ENCODE assay signal across 20 mouse cellular contexts in the genomic region with DNA sequence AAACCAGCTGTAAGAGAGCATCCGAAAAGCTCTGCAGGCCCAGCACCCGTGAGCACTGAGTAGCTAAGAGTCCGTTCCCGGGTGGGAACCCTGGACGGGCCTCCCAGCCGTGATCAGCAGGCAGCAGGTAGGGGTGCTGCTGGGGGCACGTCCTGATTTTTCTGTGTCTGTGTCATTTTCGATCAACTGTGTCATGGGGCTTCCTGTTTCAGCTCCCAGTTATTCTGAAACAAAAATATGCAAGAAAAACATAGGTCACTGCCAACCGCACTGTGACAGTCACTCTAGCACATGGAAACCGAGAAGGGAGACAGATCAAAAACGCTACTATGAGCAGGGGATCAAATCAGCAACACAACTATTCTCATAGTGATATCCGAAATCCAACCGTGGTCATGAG.
DNase-seq lines count a peak whose midpoint lies in the region; ATAC-seq and TF ChIP-seq lines count a peak whose summit lies in the region.
"Had no signal": no experiment of that assay in that cellular context is flagged by ENCODE, and none has a peak within 500 bp of the region (broad histone marks: within the 10 kb centered on the region; RNA-seq: fewer than 3 reads in every experiment).

No protein-coding gene starts in this region.

- peaks cover 0 to 11% of the 10 kb centered on the region in 2 experiments for H3K36me3 ChIP-seq in CH12.LX (replicated peaks in 1 of 2; ENCODE audit: control insufficient read depth in 1 of 2, insufficient read depth in 1 of 2, low read length in 1 of 2)
- no peaks in the 10 kb centered on the region for H3K36me3 ChIP-seq in forebrain, embryonic 11.5 days (ENCODE audit: control insufficient read depth, insufficient read depth, low read length)
- H3K36me3 ChIP-seq: embryonic facial prominence, embryonic 10.5 days; embryonic facial prominence, embryonic 12.5 days; forebrain, embryonic 12.5 days had no signal

- H3K4me2 ChIP-seq in CH12.LX (ENCODE audit: insufficient read depth, low read depth, poor library complexity, severe bottlenecking), result peak overlapping the region; percentile 37; the same call in 1 of the 2 replicates
- no peak overlapping the region for H3K4me2 ChIP-seq in forebrain, embryonic 11.5 days (ENCODE audit: low read depth, low read length, severe bottlenecking)
- H3K4me2 ChIP-seq: embryonic facial prominence, embryonic 12.5 days; forebrain, embryonic 12.5 days had no signal

- no peaks in the 10 kb centered on the region for H3K79me2 ChIP-seq in CH12.LX (replicated peaks; ENCODE audit: control insufficient read depth, extremely low read depth, insufficient read depth, poor library complexity, severe bottlenecking)

- ATAC-seq in forebrain, embryonic 11.5 days (replicated peaks; ENCODE audit: low FRiP score), result no peak
- ATAC-seq: CD4-positive, CD25-positive, alpha-beta regulatory T cell, adult 4 months; forebrain, embryonic 14.5 days had no signal

- no peak for TF ChIP-seq CTCF in CH12.LX (conservative IDR thresholded peaks at IDR 0.05 in 1 of 2, IDR thresholded peaks at IDR 0.05 in 1 of 2; ENCODE audit: low read depth in 2 of 2, low read length in 2 of 2)

- H3K27me3 ChIP-seq in CH12.LX (replicated peaks), result no peaks in the 10 kb centered on the region
- no peaks in the 10 kb centered on the region for H3K27me3 ChIP-seq in forebrain, embryonic 11.5 days (ENCODE audit: control insufficient read depth, insufficient read depth, low read length)
- H3K27me3 ChIP-seq: embryonic facial prominence, embryonic 12.5 days; forebrain, embryonic 12.5 days had no signal

- H3K27ac ChIP-seq in CH12.LX (ENCODE audit: insufficient read depth, low read depth), result no peak overlapping the region
- no peak overlapping the region for H3K27ac ChIP-seq in forebrain, embryonic 11.5 days (ENCODE audit: low read depth, low read length)
- H3K27ac ChIP-seq: embryonic facial prominence, embryonic 10.5 days; embryonic facial prominence, embryonic 12.5 days; forebrain, embryonic 12.5 days had no signal

- peaks cover 4% of the 10 kb centered on the region for H3K9me3 ChIP-seq in CH12.LX (replicated peaks; ENCODE audit: low read length)
- H3K9me3 ChIP-seq in forebrain, embryonic 11.5 days (ENCODE audit: control insufficient read depth, low read length), result no peaks in the 10 kb centered on the region
- H3K9me3 ChIP-seq: embryonic facial prominence, embryonic 10.5 days; embryonic facial prominence, embryonic 12.5 days; forebrain, embryonic 12.5 days had no signal

- H3K9ac ChIP-seq in CH12.LX (ENCODE audit: insufficient read depth, low read depth), result no peak overlapping the region
- no peak overlapping the region for H3K9ac ChIP-seq in forebrain, embryonic 11.5 days (ENCODE audit: low read length)
- H3K9ac ChIP-seq: embryonic facial prominence, embryonic 12.5 days; forebrain, embryonic 12.5 days had no signal

- DNase-seq in CD4-positive helper T cell, adult 2 months (ENCODE audit: low read depth, low spot score), result peak; percentile 45
- DNase-seq in CH12.LX (ENCODE audit: extremely low read depth), result no peak
- DNase-seq in induced T-regulatory cell, adult 2 months (ENCODE audit: low read depth), result peak; percentile 57
- DNase-seq in forebrain, embryonic 11.5 days (ENCODE audit: low spot score), result no peak
- no peak for DNase-seq in embryo, embryonic 9.5 days (ENCODE audit: extremely low spot score)
- no peak for DNase-seq in right cerebral cortex, postnatal 4 days
- DNase-seq: adrenal gland, adult 2 months; adrenal gland, postnatal 10 days; adrenal gland, postnatal 25 days; cerebellum, adult 11-12 months; cerebellum, adult 2 months; cerebellum, adult 9-10 months; cerebellum, postnatal 10 days; cerebellum, postnatal 25 days; embryo, embryonic 11 days had no signal

- WGBS in forebrain, embryonic 11.5 days, result 85% methylated on average over 13 of the region's 13 CpGs

- no peak for TF ChIP-seq POLR2A in CH12.LX (IDR thresholded peaks at IDR 0.05; ENCODE audit: low read depth, low read length)

- H3K4me1 ChIP-seq in CH12.LX (ENCODE audit: control insufficient read depth in 1 of 2, insufficient read depth in 2 of 2), result peaks cover 56 to 95% of the 10 kb centered on the region in 2 experiments
- peaks cover 7% of the 10 kb centered on the region for H3K4me1 ChIP-seq in forebrain, embryonic 11.5 days (replicated peaks; ENCODE audit: control insufficient read depth, insufficient read depth, low read length)

- no peak for TF ChIP-seq RAD21 in CH12.LX (IDR thresholded peaks at IDR 0.05; ENCODE audit: low read depth, low read length)

- dilution Hi-C loops in CH12.LX (cut with MboI; ENCODE audit: extremely low pct_ligation_motif_present, extremely low pct_unique_long_range_greater_than_20kb, low sequenced_read_pairs), result no loop called here

- in situ Hi-C loops in CH12.LX (cut with MboI; ENCODE audit: low pct_ligation_motif_present, low pct_unique_long_range_greater_than_20kb, low sequenced_read_pairs), result no loop called here

- H3K4me3 ChIP-seq in CH12.LX (replicated peaks in 1 of 3; ENCODE audit: low read depth in 2 of 3, low read length in 2 of 3, poor library complexity in 1 of 3), result no peak overlapping the region
- no peak overlapping the region for H3K4me3 ChIP-seq in forebrain, embryonic 11.5 days (ENCODE audit: low read depth, low read length)
- H3K4me3 ChIP-seq: embryonic facial prominence, embryonic 10.5 days; embryonic facial prominence, embryonic 12.5 days; forebrain, embryonic 12.5 days had no signal

- peak; percentile 78 for TF ChIP-seq EP300 in CH12.LX (IDR thresholded peaks at IDR 0.05; ENCODE audit: low read length)

TF ChIP-seq in CH12.LX, 34 proteins besides CTCF, POLR2A, EP300 and RAD21:
- TF ChIP-seq RCOR1 (conservative IDR thresholded peaks at IDR 0.05; ENCODE audit: low read depth, low read length) (peak; percentile 58; the same call in 1 of the 2 replicates), MYC (IDR thresholded peaks at IDR 0.05; ENCODE audit: low read depth, low read length) (peak; percentile 43; the same call in 1 of the 2 replicates), BHLHE40 (IDR thresholded peaks at IDR 0.05; ENCODE audit: low read depth, low read length) (peak; percentile 82), ZKSCAN1 (IDR thresholded peaks at IDR 0.05; ENCODE audit: borderline replicate concordance, low read depth, low read length) (no peak), TBP (conservative IDR thresholded peaks at IDR 0.05; ENCODE audit: low read depth, low read length) (no peak), UBTF (IDR thresholded peaks at IDR 0.05; ENCODE audit: low read depth, low read length) (no peak), MEF2A (IDR thresholded peaks at IDR 0.05; ENCODE audit: borderline replicate concordance, low read depth, low read length) (peak; percentile 58; the same call in 1 of the 2 replicates), SIN3A (IDR thresholded peaks at IDR 0.05; ENCODE audit: low read length) (peak; percentile 73), MAX (IDR thresholded peaks at IDR 0.05; ENCODE audit: low read length) (peak; percentile 64; the same call in 1 of the 2 replicates), E2F4 (IDR thresholded peaks at IDR 0.05; ENCODE audit: insufficient replicate concordance, low read depth, low read length) (no peak), HCFC1 (IDR thresholded peaks at IDR 0.05; ENCODE audit: low read depth, low read length) (no peak), MAZ (IDR thresholded peaks at IDR 0.05; ENCODE audit: low read depth, low read length) (no peak), ZMIZ1 (IDR thresholded peaks at IDR 0.05; ENCODE audit: low read depth, low read length) (no peak), MAFK (IDR thresholded peaks at IDR 0.05; ENCODE audit: insufficient replicate concordance, low read length) (0 out of 2 replicates have a peak, but pooled peaks have one; percentile 29), JUND (conservative IDR thresholded peaks at IDR 0.05; ENCODE audit: low read depth, low read length) (no peak), PAX5 (IDR thresholded peaks at IDR 0.05; ENCODE audit: low read length) (no peak), NELFE (IDR thresholded peaks at IDR 0.05; ENCODE audit: low read depth, low read length) (no peak), NRF1 (IDR thresholded peaks at IDR 0.05; ENCODE audit: low read depth, low read length) (no peak), ETS1 (conservative IDR thresholded peaks at IDR 0.05; ENCODE audit: low read depth, low read length) (peak; percentile 73), TCF12 (IDR thresholded peaks at IDR 0.05; ENCODE audit: low read depth, low read length) (peak; percentile 32; the same call in 1 of the 2 replicates), IRF4 (IDR thresholded peaks at IDR 0.05; ENCODE audit: low read depth, low read length) (peak; percentile 72), USF1 (IDR thresholded peaks at IDR 0.05; ENCODE audit: low read depth, low read length) (no peak), MXI1 (IDR thresholded peaks at IDR 0.05; ENCODE audit: low read depth, low read length) (peak; percentile 69), GABPA (IDR thresholded peaks at IDR 0.05; ENCODE audit: insufficient replicate concordance, low read depth, low read length) (no peak), ELF1 (IDR thresholded peaks at IDR 0.05; ENCODE audit: low read depth, low read length) (no peak), USF2 (conservative IDR thresholded peaks at IDR 0.05; ENCODE audit: low read depth, low read length) (no peak), POLR2AphosphoS2 (IDR thresholded peaks at IDR 0.05; ENCODE audit: low read depth, low read length) (no peak), SMC3 (IDR thresholded peaks at IDR 0.05; ENCODE audit: low read depth, low read length) (no peak), ZC3H11A (IDR thresholded peaks at IDR 0.05; ENCODE audit: low read depth, low read length) (no peak), CHD1 (IDR thresholded peaks at IDR 0.05; ENCODE audit: low read depth, low read length) (no peak), ZNF384 (IDR thresholded peaks at IDR 0.05; ENCODE audit: low read depth, low read length) (no peak), JUN (IDR thresholded peaks at IDR 0.05; ENCODE audit: insufficient read depth, low read depth, low read length) (peak; percentile 33), KAT2A (IDR thresholded peaks at IDR 0.05; ENCODE audit: insufficient replicate concordance, low read length) (no peak), CHD2 (IDR thresholded peaks at IDR 0.05; ENCODE audit: low read length) (0 out of 2 replicates have a peak, but pooled peaks have one; percentile 48)

Comparison
In these comparisons a context has a peak if more than half of its experiments do, and no peak if none do; other contexts are left out.
1. DNase-seq: peak in CD4-positive helper T cell, adult 2 months (single experiment) and induced T-regulatory cell, adult 2 months (single experiment); none in CH12.LX (single experiment), forebrain, embryonic 11.5 days (single experiment), embryo, embryonic 9.5 days (single experiment) and right cerebral cortex, postnatal 4 days (single experiment).